Mouse (Mus musculus): Measurements from ENCODE around the gene Guca2b. TPM values are rescaled to one million over a fixed set of nuclear protein-coding genes. Genes with fewer than 3 reads are reported as not detected.

The Guca2b gene
- polyA plus RNA-seq (2012; rRNA removed): 0.53 and 0.84 TPM in 2 replicates

- DNase-seq (ENCODE audit: low read depth): no peak
Observed at GRCm38 (mm10) chr4:119658731-119659130, at the start of gene Guca2b. Guca2b (minus strand) TSS chr4:119658954.

- no peak for DNase-seq (ENCODE audit: low read depth)
Observed at GRCm38 (mm10) chr4:119707751-119708150, 49.0 kb upstream of the Guca2b start.

- no peak for DNase-seq (ENCODE audit: low read depth)
Observed at GRCm38 (mm10) chr4:119707326-119707725, 48.6 kb upstream of the Guca2b start.

GRCm38 (mm10) chr4:119703965-119704364 lies 45.2 kb upstream of the Guca2b start:
- no peak for DNase-seq (ENCODE audit: low read depth)

- no peak for DNase-seq (ENCODE audit: low read depth)
Observed at GRCm38 (mm10) chr4:119701269-119701954, 42.7 kb upstream of the Guca2b start.

- DNase-seq (ENCODE audit: low read depth): peak; percentile 27
Observed at GRCm38 (mm10) chr4:119698339-119698738, 39.6 kb upstream of the Guca2b start.

GRCm38 (mm10) chr4:119685746-119686145 lies 27.0 kb upstream of the Guca2b start:
- DNase-seq (ENCODE audit: low read depth): no peak

GRCm38 (mm10) chr4:119682596-119682995 lies 23.8 kb upstream of the Guca2b start:
- DNase-seq (ENCODE audit: low read depth): no peak

GRCm38 (mm10) chr4:119672685-119673084 lies 13.9 kb upstream of the Guca2b start:
- no peak for DNase-seq (ENCODE audit: low read depth)

- DNase-seq (ENCODE audit: low read depth): no peak
Observed at GRCm38 (mm10) chr4:119671164-119671563, 12.4 kb upstream of the Guca2b start.

- DNase-seq (ENCODE audit: low read depth): no peak
Observed at GRCm38 (mm10) chr4:119670736-119671135, 12.0 kb upstream of the Guca2b start.

- no peak for DNase-seq (ENCODE audit: low read depth)
Observed at GRCm38 (mm10) chr4:119670210-119670555, 11.4 kb upstream of the Guca2b start.

GRCm38 (mm10) chr4:119669356-119670209 lies 10.8 kb upstream of the Guca2b start:
- no peak for DNase-seq (ENCODE audit: low read depth)

- no peak for DNase-seq (ENCODE audit: low read depth)
Observed at GRCm38 (mm10) chr4:119668596-119668995, 9.8 kb upstream of the Guca2b start.

GRCm38 (mm10) chr4:119668185-119668584 lies 9.4 kb upstream of the Guca2b start:
- no peak for DNase-seq (ENCODE audit: low read depth)

GRCm38 (mm10) chr4:119667454-119667853 lies 8.7 kb upstream of the Guca2b start:
- no peak for DNase-seq (ENCODE audit: low read depth)

- no peak for DNase-seq (ENCODE audit: low read depth)
Observed at GRCm38 (mm10) chr4:119666116-119666515, 7.4 kb upstream of the Guca2b start.

GRCm38 (mm10) chr4:119665166-119665565 lies 6.4 kb upstream of the Guca2b start:
- DNase-seq (ENCODE audit: low read depth): no peak

- DNase-seq (ENCODE audit: low read depth): no peak
Observed at GRCm38 (mm10) chr4:119663409-119664095, 4.8 kb upstream of the Guca2b start.

GRCm38 (mm10) chr4:119662976-119663375 lies 4.2 kb upstream of the Guca2b start:
- no peak for DNase-seq (ENCODE audit: low read depth)

GRCm38 (mm10) chr4:119662151-119662550 lies 3.4 kb upstream of the Guca2b start:
- DNase-seq (ENCODE audit: low read depth): no peak

GRCm38 (mm10) chr4:119660007-119660406 lies 1.3 kb upstream of the Guca2b start:
- DNase-seq (ENCODE audit: low read depth): no peak

GRCm38 (mm10) chr4:119658246-119658645 lies 508 bp downstream of the Guca2b start:
- no peak for DNase-seq (ENCODE audit: low read depth)
